Comparison of ENCODE assay signal across 8 mouse cellular contexts in genomic region chr14:52257484-52258213, GRCm38 (mm10). TPM values are rescaled to one million over a fixed set of nuclear protein-coding genes. Genes with fewer than 3 reads are reported as not detected.
A peak's percentile ranks its signal among the peaks of the same experiment; 100 is the strongest.
DNase-seq lines count a peak whose midpoint lies in the region; ATAC-seq and TF ChIP-seq lines count a peak whose summit lies in the region.

Gene Chd8 (minus strand): TSS chr14:52257780.

- DNase-seq in 416B (ENCODE audit: low read depth) = peak; percentile 99
- peak; percentile 97 for DNase-seq in heart, adult 8-10 months (ENCODE audit: low spot score)
- peak; percentile 94 for DNase-seq in monocyte, adult 2 months (ENCODE audit: low read depth in 1 of 2, low spot score in 2 of 2)
- DNase-seq in spleen, postnatal 36 days (ENCODE audit: low spot score in 2 of 2) = peak; percentile 99

- no peaks in the 10 kb centered on the region for H3K27me3 ChIP-seq in embryonic facial prominence, embryonic 15.5 days
- no peaks in the 10 kb centered on the region for H3K27me3 ChIP-seq in kidney, embryonic 14.5 days (ENCODE audit: control insufficient read depth, insufficient read depth, low read length)
- no peaks in the 10 kb centered on the region for H3K27me3 ChIP-seq in limb, embryonic 15.5 days

- peak; percentile 87 for TF ChIP-seq CTCF in bone marrow, adult 2 months (IDR thresholded peaks at IDR 0.05; ENCODE audit: control insufficient read depth, insufficient read depth, low read length)

- no peaks in the 10 kb centered on the region for H3K9me3 ChIP-seq in embryonic facial prominence, embryonic 15.5 days (replicated peaks)
- H3K9me3 ChIP-seq in kidney, embryonic 14.5 days (ENCODE audit: control insufficient read depth, low read length) = no peaks in the 10 kb centered on the region
- no peaks in the 10 kb centered on the region for H3K9me3 ChIP-seq in limb, embryonic 15.5 days

- TF ChIP-seq POLR2A in bone marrow, adult 2 months (IDR thresholded peaks at IDR 0.05; ENCODE audit: borderline replicate concordance, control insufficient read depth, low read depth, low read length) = peak; percentile 89

- peak within 1 kb of the TSS; percentile 85 for H3K4me3 ChIP-seq in bone marrow, adult 2 months (replicated peaks; ENCODE audit: control insufficient read depth, low read depth, low read length)
- peak within 1 kb of the TSS; percentile 73 for H3K4me3 ChIP-seq in embryonic facial prominence, embryonic 15.5 days (replicated peaks)
- peak within 1 kb of the TSS; percentile 96 for H3K4me3 ChIP-seq in kidney, embryonic 14.5 days (ENCODE audit: low read length)
- H3K4me3 ChIP-seq in limb, embryonic 15.5 days = peak within 1 kb of the TSS; percentile 86

- H3K4me1 ChIP-seq in bone marrow, adult 2 months (ENCODE audit: control insufficient read depth, insufficient read depth, low read length) = no peaks in the 10 kb centered on the region
- H3K4me1 ChIP-seq in embryonic facial prominence, embryonic 15.5 days = peaks cover 14% of the 10 kb centered on the region
- peaks cover 6% of the 10 kb centered on the region; the same call in 1 of the 2 replicates for H3K4me1 ChIP-seq in kidney, embryonic 14.5 days (ENCODE audit: control insufficient read depth, insufficient read depth, low read length)
- H3K4me1 ChIP-seq in limb, embryonic 15.5 days = peaks cover 8% of the 10 kb centered on the region

- WGBS in bone marrow, adult 2 months = under 1% methylated on average over 54 of the region's 54 CpGs
- WGBS in embryonic facial prominence, embryonic 15.5 days = under 1% methylated on average over 54 of the region's 54 CpGs
- WGBS in kidney, embryonic 14.5 days = under 1% methylated on average over 51 of the region's 54 CpGs
- WGBS in limb, embryonic 15.5 days = under 1% methylated on average over 54 of the region's 54 CpGs

- H3K36me3 ChIP-seq in embryonic facial prominence, embryonic 15.5 days = no peaks in the 10 kb centered on the region
- peaks cover under 1% of the 10 kb centered on the region; the same call in 1 of the 2 replicates for H3K36me3 ChIP-seq in kidney, embryonic 14.5 days (ENCODE audit: control insufficient read depth, insufficient read depth, low read length)
- peaks cover 10% of the 10 kb centered on the region; the same call in 1 of the 2 replicates for H3K36me3 ChIP-seq in limb, embryonic 15.5 days

- ATAC-seq in embryonic facial prominence, embryonic 15.5 days (ENCODE audit: insufficient number of reproducible peaks, low FRiP score, low TSS enrichment, low read depth) = peak; percentile 100
- ATAC-seq in kidney, embryonic 14.5 days (ENCODE audit: low FRiP score, low TSS enrichment) = peak; percentile 100
- ATAC-seq in limb, embryonic 15.5 days (ENCODE audit: insufficient number of reproducible peaks, low FRiP score, low TSS enrichment, low read depth) = peak; percentile 100

- peak within 1 kb of the TSS; percentile 94 for H3K27ac ChIP-seq in bone marrow, adult 2 months (ENCODE audit: control insufficient read depth, insufficient read depth, low read depth, low read length, poor library complexity)
- peak within 1 kb of the TSS; percentile 94 for H3K27ac ChIP-seq in embryonic facial prominence, embryonic 15.5 days (replicated peaks)
- H3K27ac ChIP-seq in kidney, embryonic 14.5 days (ENCODE audit: low read depth, low read length) = peak within 1 kb of the TSS; percentile 92
- peak within 1 kb of the TSS; percentile 92 for H3K27ac ChIP-seq in limb, embryonic 15.5 days

- H3K9ac ChIP-seq in embryonic facial prominence, embryonic 15.5 days = peak within 1 kb of the TSS; percentile 53
- H3K9ac ChIP-seq in kidney, embryonic 14.5 days (ENCODE audit: low read depth, low read length) = peak within 1 kb of the TSS; percentile 91
- H3K9ac ChIP-seq in limb, embryonic 15.5 days = peak within 1 kb of the TSS; percentile 70

- peak within 1 kb of the TSS; percentile 58 for H3K4me2 ChIP-seq in embryonic facial prominence, embryonic 15.5 days (replicated peaks)
- peak within 1 kb of the TSS; percentile 63 for H3K4me2 ChIP-seq in kidney, embryonic 14.5 days (replicated peaks; ENCODE audit: low read depth, low read length)
- H3K4me2 ChIP-seq in limb, embryonic 15.5 days = peak within 1 kb of the TSS; percentile 67

RNA-seq across cellular contexts. Expression of gene Chd8, which starts in this region (rescaled TPM):
- polyA plus RNA-seq in bone marrow, adult 2 months (2011; ENCODE audit: insufficient read depth, insufficient read length, low replicate concordance, missing spikeins) = 38.2 and 71.8 TPM in 2 replicates
- 38.6 and 38.9 TPM in 2 replicates for polyA plus RNA-seq in embryonic facial prominence, embryonic 15.5 days (2015; fragmentation: Nextera tagmentation; extraction: Ambion mirVana)
- total RNA-seq in heart, adult 8-10 months (2022) = 10 to 100 TPM; 26.8 to 42.5 (median 37.7) TPM
- polyA plus RNA-seq in kidney, embryonic 14.5 days (2014; fragmentation: Nextera tagmentation; extraction: Ambion mirVana) = 48.6 and 57.1 TPM in 2 replicates
- polyA plus RNA-seq in limb, embryonic 15.5 days (2015; fragmentation: Nextera tagmentation; extraction: Ambion mirVana) = 27.5 and 31.9 TPM in 2 replicates

Comparison
In these comparisons a context has a peak if more than half of its experiments do, and no peak if none do; other contexts are left out.
1. Peak in every context shown above with its lines: DNase-seq, ATAC-seq, H3K4me3 ChIP-seq and H3K27ac ChIP-seq.